Mouse (Mus musculus) cerebellum, adult 18-20 months (tissue): ENCODE results near the gene Zbtb16.

Experiments used
- DNase-seq, 2 experiments: peaks; one replicate each; pipeline ENCODE4 v3.0.0; 2021

Zbtb16 gene

DNA sequence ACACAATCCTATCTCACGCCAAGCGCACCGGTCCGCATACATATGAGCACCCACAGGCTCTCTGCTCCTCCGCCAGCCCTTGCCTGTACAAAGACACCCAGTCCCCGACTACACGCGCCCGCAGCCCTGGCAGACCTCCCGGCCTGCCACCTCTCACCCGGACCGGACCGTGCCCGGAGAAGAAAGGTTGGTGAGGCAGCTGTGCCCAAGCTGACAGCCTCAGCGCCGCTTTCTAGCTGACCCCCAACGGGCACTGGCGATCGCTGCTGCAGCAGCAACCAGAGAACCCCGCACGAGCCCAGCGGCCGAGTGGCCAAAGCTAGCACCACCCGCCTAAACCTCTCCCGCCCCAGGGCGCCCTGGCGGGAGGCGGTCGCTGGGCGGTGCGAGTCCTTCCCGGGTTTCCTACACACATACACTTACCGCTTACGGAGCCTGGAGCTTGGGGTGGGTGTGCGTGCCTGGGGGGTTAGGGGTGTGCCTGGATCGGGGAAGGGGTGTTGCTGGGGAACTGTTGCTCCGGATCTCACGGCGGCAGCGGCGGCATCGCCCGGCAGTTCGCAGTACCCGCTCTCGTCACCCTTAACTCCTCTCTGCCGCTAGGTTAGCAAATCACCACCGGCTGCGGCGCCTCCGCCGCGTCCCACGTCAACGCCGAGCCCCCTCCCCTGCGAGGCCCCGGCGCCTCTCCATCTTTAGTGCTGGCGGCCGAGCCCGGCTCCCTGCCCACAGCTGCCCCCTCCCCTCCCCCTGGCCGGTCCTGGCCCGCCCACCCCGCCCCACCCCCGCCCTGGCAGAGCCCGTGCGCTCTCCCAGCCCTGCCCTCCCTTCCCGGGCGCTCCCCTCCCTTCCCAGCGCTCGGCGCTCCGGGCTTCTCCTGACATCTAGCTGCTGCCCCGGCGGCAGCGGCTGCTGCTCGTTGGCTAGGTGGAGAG is at the start of gene Zbtb16:
TSS of gene Zbtb16 (minus strand) at position 592 of the 935 bp plus-strand sequence.
- peak; percentile 70 to 74 for DNase-seq

DNA sequence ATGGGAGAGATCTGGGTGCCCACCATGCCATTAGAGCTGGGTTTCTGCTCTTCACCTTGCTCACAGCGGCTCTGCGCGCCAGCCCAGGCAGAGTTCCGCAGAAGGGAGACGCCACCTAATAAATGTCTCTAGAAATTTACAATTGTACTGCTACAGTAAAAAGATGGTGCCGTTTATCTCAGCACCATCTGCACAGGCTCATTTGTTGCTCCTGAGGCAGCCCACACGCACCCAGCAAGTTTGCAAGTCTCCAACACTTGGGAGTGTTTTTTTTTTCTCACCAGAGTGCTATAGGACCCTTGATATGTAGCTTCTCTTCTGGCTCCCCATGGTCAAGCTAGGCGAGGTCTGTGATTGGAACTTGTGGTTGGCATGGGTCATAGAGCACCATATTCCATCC is 36.9 kb upstream of the Zbtb16 start:
- no peak for DNase-seq

DNA sequence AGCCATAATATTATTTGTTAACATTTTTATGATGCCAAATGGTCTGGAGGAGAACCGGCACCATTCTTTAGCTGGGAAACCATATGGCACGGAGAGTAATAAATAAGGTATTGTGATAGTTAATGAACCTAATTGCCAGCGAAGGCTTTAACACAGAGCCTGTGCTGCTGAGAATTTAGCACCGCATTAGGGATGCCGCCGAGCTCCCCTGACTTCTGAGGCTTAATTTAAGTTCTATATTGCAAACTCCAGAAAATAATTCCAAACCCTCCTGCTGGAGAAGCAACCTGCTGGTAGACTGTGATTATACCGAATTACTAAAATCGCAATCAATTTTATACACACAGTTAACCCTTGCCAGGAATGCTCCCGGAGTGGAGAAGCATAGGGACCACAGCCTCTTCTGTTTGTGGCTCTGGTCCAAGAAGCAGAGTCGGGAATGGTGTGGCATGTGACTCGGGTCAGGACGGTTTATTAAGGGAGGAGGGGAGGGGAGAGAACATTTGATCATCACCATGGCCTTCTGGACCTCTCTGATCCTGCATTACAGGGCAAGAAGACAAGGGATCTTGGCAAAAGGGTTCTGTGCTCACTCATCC is 30.6 kb upstream of the Zbtb16 start:
- no peak for DNase-seq

DNA sequence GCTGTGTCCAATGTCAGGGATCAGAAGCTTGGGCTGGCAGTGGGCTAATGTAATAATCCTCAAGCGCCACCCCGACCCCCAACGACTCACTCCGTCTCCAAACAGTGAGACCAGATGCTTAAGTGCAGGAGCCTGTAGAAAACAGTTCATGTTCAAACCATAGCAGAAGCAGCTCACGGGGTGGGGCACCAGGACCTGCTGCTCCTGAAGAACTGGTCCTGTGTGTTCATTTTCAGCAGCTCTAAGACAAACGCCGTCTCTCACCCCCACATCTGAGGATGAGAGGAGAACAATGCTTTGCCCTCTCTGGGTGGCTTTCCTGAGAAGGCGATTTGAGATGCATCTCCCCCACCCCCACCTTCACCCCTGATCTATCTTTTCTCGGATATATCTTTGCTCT is 29.2 kb upstream of the Zbtb16 start:
- DNase-seq: no peak

DNA sequence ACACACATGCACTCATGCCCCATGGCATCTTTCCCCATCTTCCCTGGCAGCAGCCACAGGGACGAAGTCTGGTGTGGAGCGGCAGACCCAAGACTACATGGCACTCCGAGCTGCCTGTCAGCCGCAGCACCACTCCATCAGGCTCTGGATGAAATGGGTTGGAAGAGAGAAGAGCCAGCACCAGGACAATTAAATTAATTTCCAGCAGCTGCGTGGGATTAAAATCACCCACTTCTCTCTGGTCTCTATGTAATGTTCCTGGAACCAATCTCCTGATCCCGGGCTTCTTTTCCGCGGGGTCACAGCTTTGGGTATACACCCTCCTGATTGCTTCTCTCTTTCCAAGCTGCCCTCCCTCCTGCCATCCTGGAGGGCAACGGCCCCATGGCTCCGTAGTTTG is 25.5 kb upstream of the Zbtb16 start:
- DNase-seq: no peak

DNA sequence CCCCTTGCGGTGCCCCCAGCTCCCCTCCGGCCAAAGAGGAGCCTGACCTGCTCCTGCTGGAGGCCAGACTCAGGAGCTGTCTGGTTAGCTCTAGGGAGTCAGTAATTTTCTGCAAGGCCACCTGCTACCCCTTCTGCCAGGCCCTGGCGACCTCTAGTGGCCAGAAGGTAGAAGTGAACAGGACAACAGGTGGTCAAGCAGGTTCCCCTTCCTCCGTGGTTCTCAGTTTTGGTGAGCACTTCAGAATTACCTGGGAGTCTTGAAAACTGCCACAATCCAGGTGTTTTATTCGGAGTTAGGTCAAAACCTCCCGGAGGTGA is 24.5 kb upstream of the Zbtb16 start:
- peak; percentile 75 to 81 for DNase-seq

DNA sequence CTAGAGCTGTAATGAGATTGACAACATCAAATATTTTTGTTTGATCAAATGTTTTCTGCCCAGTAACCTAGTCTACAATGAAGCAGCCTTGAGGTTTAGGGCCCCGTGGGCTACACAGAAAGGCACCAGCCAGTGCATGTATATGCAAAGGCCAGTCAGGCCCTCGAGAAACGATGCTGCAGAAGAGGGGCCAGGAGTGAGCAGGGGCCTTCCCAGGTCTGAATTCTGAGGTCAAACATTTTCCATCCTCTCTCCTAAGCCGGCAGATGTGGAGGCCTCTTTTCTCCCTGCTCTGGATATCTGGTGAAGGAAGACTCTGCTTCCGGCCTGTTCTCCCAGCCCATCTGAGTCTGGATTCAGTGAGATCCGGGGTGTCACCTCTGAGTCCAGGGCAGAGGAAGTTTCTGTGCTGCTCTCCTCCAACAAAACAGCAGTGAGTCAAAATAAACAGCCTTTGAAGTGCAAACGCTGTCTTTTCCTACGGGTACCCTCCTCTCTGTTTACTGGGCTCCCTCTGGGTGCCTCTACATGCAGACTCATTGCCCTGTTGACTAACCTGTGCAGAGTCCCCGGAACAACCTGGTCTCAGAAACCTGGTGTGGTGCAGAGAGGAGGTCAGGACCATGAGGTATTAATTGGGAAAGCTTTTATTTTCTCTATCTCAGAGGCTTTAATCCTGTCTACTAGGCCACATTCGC is 24.0 kb upstream of the Zbtb16 start:
- no peak for DNase-seq

DNA sequence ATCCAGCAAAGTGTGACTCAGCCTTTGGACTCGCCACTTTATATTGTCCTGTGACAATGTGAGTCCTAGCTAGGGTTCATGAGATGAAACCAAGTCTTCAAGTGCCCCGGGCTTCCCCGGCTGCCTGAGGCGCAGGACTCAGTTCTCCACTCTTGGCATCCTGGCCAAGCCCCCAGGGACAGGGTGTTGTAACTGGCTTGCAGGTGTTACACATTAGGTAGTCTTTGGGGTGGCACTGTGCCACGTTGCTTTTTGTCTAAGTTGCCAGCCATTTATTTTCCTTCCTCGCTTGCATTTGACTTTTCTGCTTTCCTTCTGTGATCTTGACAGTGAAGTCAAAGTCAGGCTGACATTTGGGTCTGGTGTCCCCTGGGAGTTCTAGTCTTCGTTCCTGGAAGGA is 21.9 kb upstream of the Zbtb16 start:
- no peak for DNase-seq

DNA sequence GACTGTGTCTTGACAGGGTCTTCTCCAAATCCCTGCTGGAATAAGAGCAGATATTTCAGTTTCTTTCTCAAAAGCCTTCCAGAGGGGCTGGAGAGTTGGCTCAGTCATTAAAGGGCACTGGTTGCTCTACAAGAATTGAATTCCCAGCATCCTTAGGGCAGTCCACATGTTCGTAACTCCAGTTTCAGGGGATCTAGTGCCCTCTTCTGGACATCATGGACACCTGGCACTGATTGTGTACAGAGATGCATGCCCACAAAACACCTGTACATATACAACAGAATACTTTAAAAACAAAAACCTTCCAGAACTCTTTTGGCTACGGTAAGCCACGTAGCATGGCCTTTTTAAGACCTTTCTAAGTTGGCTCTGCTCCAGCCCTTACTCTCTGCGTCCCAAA is 20.2 kb upstream of the Zbtb16 start:
- no peak for DNase-seq

DNA sequence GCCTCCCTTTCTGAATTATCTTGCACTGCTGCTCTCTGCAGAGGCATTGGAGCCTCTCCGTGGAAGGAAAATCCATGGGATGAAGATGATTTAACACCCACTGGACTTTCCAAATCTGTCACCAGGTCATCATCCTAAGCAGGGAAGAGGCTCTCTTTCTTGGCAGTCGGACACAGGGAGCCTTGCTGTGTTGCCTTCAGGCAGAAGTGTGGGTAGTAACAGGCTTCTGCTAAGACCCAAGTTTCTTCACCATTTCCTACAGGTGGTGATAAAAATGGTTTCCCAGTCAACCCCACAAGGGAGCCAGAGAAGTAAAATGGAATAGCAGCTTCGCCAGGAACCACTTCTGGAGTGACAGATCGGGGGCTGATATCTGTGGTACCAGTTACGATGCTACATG is 13.5 kb upstream of the Zbtb16 start:
- DNase-seq: no peak

DNA sequence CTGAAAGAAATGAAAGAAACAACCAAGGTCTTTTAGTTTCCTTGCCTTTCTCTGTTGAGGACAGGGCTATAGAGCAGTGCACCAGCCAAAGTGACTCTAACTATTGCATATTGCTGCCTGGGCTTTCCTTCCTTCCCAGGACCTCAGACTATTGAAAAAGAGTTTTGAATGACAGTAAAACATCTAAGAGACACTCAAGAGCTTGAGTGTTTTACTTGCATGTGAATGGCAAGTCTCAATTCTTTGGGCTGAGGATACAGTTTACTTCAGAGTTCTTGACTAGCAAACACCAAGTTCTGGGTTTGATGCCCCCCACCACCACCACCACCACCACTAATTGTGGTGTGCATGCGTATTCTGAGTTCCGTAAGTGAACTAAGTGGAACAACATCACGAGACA is 3.5 kb upstream of the Zbtb16 start:
- no peak for DNase-seq

DNA sequence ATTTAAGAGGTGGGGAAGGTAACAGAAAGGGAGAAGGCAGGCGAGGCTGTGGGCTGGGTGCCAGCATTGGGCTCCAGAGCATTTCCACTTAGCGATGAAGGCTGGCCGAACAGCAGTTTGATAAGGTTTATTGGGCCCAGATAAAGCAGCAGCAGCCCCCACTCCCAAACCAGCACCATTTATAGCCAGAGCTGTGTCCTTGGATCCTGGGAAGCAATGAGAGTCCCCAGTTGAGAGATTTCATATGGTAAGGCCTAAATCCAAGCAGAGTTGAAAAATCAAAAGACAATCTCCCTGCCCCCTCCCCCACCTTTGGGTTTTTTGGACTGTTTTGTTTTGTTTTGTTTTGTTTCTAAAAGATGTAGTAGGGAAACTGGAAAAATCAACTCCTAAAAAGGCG is 2.3 kb upstream of the Zbtb16 start:
- DNase-seq: no peak

DNA sequence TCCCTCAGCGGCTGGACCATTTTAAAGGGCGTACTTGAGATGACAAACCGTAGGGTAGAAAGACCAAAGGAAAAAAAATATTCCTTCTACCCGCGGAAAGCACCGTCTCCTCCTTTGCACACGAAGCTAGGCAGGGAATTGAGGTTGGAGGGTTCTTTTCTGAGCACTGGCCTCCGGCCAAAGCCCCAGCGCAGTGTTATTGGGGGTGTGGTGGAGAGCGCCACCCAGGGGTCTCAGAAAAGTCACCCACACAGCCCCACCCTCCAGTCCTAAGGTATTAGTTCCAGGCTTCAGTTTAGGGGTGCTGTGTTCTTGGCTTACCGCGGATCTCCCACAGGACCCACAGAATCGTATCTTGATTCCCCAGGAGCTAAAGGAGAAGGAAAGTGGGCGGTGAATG is 1.2 kb upstream of the Zbtb16 start:
- peak; percentile 29 to 48 for DNase-seq

DNA sequence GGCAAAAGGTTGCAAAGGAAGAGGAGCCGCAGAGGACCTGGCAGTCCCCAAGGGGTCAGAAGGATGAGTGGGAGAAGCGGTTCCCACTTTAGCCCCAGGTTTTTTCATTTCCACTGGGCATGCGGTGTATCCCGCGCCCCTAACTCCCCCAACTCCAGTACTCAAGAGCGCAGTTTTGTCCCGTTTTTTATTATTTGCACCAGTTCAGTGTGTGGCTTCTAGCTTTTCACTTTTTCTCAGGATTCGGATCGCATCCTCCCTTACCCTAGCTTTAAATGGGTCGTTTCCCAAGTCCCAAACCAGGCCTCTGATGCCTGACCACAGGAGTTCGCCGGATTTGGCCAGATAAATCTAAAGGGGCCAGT is 526 bp upstream of the Zbtb16 start:
- no peak for DNase-seq

DNA sequence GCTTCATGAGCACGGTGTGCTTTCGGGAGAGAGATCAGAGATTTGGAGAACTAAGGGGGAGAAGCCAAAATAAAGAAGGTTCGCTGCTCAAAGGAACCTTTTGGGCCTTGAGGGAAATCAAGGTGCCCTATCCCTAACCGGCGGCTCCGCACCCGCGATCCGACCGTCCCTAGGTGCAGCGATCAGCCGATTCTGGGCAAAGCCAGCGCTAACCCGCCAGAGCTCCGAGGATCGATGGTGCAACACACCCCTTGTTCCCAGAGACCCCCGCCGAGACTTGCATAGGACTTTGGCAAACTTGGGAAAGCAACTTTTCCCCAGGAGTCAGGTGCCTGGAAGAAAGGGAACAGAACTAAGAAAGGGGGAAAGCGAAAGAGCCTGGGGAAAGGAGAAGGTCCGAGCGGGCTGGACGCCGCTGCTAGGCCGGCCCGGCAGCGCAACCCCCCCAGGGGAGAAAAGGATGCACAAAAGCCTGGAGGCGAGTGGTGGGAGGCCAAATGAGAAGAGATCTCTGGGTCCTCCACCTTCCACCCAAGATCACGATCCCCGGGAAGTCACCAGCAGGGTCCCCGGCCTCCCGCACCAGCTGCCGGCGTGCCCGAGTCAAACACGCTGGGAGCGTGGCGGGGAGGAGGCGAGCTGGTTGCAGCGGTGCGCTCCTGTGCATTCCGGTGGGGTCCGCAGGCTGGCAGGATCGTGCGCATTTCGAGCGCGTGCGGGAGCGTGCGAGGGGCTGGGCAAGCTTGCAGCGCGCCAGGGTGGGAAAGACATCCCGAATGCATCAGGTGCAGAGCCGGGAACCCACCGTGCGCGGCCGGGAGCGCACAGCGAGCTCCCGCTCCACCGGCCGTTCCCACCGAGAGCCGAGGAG is 1.2 kb downstream of the Zbtb16 start:
- peak in 1 of 2 experiments; percentile 44 for DNase-seq

DNA sequence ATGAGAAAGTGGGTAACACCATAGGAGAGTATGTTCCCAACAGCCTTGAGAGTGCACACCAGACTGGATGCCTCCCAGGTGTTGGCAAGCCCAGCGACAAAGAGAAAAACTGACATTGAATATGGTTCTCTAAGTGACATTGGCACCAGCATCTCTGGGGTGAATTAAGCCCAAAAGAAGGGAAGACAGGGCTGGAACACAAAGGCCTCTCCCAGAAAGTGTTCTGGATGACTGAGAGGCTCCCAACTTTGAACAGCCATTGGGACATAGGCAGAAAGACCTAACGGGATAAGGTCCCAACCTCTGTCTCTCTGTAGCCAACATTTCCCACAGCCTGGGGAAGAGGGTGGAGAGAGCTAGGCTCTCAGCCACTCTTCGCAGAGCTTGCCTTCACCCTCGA is 2.0 kb downstream of the Zbtb16 start:
- no peak for DNase-seq

DNA sequence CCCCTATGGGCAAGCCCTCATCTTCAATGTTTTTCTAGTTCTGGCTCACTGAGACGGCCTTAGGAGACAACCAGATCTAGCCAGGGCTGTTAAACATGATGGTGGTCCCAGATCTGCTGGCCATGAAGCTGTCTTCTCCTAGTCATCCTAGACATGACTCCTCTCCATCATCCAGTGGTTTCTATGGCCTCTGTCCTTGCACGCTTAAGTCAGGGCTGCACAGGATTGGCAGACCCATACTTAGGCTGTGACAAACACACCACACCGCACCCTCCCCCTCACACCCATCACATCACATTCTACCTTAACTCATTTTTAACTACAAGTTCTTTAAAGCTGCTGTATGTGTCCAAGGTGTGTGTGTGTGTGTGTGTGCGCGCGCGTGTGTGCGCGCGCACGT is 2.5 kb downstream of the Zbtb16 start:
- no peak for DNase-seq

DNA sequence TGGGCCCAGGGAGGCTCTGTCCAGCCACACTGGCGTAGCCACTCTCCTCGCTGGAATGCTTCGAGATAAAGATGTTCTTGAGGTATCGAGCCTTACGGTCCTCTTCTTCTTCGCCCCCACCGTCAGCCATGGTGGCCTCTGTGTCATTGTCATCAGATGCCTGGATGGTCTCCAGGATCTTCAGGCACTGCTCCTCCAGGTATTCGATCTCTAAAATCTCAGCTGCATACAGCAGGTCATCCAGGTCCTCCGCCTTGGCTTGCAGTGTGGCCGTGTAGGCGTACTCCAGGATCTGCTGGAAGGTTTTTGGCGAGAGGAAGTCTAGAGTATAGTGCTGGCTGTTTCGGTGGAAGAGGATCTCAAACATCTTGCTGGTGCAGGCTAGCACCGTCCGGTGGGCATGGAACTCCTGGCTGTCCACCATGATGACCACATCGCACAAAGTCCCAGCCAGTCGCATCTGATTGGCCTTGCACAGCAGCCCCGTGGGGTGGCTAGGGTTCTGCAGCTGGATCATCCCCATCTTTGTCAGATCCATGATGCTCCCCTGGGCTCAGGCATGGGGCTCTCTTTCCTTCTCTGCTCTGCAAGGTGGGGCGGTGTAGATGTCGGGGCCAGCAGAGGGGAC is 3.4 kb downstream of the Zbtb16 start:
- DNase-seq: no peak

DNA sequence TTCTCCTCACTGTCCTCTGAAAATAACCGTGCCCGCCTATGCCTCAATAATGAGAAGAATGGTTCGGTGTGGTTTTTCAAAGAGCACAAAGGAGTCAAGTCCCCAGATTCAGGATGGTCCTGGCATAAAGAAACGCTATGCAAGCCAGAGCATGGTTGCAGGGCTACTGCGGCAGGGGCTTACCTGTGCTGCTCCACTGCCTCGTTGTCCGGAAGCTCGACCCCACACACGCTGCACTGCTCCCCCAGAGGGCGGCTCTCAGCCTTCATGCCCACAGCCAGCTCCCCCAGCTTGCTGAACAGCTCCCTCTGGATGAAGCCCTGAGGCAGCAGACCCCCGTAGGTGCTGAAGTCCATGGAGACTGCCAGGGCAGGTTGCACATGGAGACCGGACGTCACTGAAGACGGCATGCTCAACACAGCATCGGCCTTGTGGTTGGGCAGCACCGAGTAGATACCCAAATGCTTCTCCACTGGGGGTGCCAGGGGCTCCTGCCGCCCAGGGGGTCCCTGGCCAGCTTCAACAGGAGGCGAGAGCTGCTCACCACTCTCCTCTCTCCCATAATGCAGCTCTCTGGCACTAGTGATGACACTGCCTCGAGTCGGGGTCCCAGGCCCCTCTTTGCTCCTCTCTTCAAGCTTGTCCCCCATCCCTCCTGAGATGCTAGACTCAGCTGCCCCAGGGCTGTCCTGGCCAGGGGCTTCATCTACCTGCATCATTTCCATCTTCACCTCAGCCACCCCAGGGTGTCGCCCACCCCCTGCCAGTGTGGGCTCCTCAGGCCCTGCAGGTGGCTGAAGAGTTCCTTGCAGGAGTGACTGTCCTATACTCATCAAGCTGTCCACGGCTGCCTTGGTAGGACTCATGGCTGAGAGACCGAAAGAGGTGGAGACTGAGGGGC is 4.2 kb downstream of the Zbtb16 start:
- DNase-seq: no peak

DNA sequence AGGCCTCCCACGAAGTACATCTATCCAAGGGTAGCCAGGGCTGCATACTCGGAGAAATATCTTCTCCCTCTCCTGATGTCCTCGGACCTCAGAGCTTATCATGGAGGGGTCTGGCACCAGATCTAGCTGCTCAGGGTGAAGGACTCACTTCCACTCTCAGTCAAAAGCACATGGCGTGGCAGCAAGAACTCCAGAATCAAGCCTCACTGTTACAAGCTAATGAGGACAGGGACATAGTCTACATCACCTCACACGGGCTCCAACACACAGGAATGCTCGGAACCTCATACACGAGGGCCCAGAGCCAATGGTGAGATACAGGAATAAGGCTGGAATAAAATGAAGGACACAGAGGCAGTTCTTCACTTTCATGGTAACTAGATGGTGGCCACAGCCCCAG is 7.2 kb downstream of the Zbtb16 start:
- DNase-seq: no peak

DNA sequence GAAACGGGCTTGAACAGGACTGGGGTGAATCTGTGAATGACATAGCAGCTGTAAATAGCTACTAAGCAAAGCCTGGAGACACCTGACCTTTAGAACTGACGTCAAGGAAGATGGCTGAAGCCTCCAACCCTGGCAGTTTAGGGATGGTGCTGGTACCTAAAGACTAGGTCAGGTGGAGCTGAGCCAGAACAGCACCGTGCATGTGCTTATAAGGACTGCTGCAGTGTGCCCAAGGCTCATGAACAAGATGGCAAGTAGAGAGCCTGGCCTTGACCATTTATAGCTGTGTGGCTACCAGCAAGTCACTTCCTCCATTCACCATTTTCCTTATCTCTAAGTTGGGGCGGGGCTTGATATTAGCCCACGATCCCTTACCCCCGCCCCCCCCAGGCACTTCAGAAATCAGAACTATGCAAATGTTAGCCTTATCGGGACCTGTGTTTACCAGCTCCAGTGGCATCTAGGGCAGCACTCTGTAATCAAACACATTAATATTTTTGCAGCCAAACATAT is 9.6 kb downstream of the Zbtb16 start:
- no peak for DNase-seq
